Mouse (Mus musculus) G1E-ER4 (cell line): ENCODE measurements around the gene Sult1e1. TPM values are rescaled to one million over a fixed set of nuclear protein-coding genes. Genes with fewer than 3 reads are reported as not detected.

Experiments
- GATA1 ChIP-seq: IDR thresholded peaks from one replicate; pipeline ENCODE4 v1.8.0; 2012; ENCODE audit warnings: low read length, inconsistent platforms
- polyA plus RNA-seq: library from polyadenylated mRNA; stranded (reverse); fragments of >175 nt; gene quantifications from 2 replicates; pipeline ENCODE4 v1.2.3, GENCODE M21; 2012

The Sult1e1 gene
- polyA plus RNA-seq, 1 experiment = not detected

DNA sequence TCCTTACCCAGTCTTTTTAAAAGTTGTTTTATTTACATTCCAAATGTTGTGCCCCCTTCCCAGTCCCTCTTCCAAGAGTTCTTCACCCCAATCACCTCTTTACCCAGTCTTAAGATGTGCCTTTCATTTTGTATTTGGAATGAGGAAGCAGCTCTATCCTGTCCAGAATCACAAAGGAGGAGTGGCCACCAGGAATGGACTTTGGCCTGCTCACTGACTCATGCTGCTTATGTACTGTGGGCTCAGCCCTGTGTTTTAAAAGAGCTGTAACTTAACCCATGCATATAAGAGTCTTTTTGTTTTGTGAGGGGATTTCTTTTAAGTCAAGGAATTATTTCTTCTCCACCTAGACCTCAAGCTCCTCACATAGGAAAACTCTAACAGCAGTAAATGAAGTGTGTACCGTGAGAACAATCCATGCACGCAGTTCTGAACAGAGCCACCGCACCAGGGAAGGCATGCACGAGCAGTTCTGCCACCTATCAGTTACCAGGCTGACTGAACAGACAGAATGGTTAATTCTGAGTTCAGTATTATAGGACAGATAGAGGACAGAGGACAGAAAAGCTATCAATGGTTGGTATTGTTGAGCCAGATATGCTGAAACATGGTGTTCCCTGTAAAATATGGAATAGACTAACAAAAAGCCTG, 55.3 kb downstream of the Sult1e1 start:
- TF ChIP-seq GATA1 = no peak

DNA sequence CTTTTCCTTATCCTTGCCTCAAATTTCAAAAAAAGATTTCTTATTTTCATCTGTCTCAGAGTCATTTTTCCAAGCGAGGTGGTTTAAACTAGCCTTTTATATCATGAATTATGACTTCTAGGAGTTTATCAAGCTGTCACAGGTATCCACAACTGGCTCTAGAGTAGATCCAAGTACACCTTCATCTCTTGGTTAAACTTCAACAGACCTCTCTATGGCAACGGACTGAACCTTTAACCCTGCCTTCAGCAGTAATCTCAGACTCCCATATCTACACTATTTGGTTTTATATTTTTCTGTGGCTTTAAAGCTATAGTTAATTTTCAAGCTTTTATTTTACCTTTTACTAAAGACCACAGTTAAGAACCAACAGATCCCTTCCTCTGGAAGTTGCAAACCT, 59.1 kb downstream of the Sult1e1 start:
- no peak for TF ChIP-seq GATA1

Other genes with a start within 250 kb of the Sult1e1 start
- not detected in 2 replicates for gene Ugt2b38, start 167.4 kb downstream of the Sult1e1 start, polyA plus RNA-seq
- gene Ugt2a2, start 109.3 kb downstream of the Sult1e1 start, polyA plus RNA-seq = not detected in 2 replicates
- not detected in 2 replicates for gene Gm43638, start 104.8 kb downstream of the Sult1e1 start, polyA plus RNA-seq
- not detected in 2 replicates for gene Ugt2a1, start 100.7 kb downstream of the Sult1e1 start, polyA plus RNA-seq
- gene Sult1b1, start 53.4 kb downstream of the Sult1e1 start, polyA plus RNA-seq = not detected in 2 replicates
- gene Sult1d1, start 22.6 kb downstream of the Sult1e1 start, polyA plus RNA-seq = not detected in 2 replicates
- gene Csn1s1, start 74.6 kb upstream of the Sult1e1 start, polyA plus RNA-seq = not detected in 2 replicates
- not detected in 2 replicates for gene Csn2, start 108.0 kb upstream of the Sult1e1 start, polyA plus RNA-seq
- gene Csn1s2a, start 183.0 kb upstream of the Sult1e1 start, polyA plus RNA-seq = not detected in 2 replicates
- gene Csn1s2b, start 216.5 kb upstream of the Sult1e1 start, polyA plus RNA-seq = not detected in 2 replicates
- gene Prr27, start 234.1 kb upstream of the Sult1e1 start, polyA plus RNA-seq = not detected in 2 replicates